Mouse (Mus musculus) inflammation-experienced regulatory T-cells, adult 6 months (primary cell): ENCODE measurements around the gene Plb1. TPM values are rescaled to one million over a fixed set of nuclear protein-coding genes. Genes with fewer than 3 reads are reported as not detected.

Source experiments
- ATAC-seq: one replicate; pipeline ENCODE4 v1.8.0; 2017
- polyA plus RNA-seq, 3 experiments: library from polyadenylated mRNA; unstranded; fragments of 100-300 nt; shearing (Covaris generic); gene quantifications; one replicate each; pipeline ENCODE4 v1.2.1; 2017

Plb1 gene
- polyA plus RNA-seq, 3 experiments from 2014 or later: not detected

DNA sequence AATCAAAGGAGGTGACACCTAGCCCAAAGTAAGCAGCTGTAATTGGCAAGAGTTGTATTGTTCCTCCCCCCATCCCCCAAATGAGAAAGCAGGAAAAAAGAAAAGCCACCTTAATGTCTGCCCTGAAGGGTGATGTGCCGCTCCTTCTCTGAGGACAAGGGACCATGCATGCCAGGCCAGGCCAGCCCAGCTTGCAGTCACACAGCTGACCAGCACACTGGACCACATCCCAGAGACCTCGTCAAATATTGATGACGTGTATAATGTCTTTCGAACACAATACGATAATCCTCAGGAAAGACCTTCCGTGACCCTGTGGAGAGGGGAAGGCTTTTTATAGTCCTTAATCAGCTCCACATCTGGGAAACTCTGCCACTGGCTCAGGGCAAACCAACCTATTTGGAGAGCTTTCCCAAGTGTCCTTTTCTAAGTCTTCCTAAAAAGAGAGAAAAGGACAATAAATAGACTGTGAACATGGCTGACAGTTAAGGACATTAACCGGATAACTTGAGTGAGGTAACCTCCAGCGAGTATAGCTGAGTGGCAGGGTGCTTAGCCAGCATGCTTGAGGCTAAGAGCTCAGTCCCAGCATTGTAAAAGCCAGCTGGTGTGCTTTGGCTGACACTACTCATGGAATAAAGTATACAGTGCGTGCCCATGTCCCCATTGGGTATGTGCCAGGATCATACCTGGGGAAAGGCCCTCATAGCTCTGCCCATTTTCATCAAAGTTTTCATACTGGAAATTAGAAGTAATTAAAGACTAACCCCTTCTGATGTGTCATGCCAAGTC is 162.8 kb downstream of the Plb1 start:
- ATAC-seq: no peak

DNA sequence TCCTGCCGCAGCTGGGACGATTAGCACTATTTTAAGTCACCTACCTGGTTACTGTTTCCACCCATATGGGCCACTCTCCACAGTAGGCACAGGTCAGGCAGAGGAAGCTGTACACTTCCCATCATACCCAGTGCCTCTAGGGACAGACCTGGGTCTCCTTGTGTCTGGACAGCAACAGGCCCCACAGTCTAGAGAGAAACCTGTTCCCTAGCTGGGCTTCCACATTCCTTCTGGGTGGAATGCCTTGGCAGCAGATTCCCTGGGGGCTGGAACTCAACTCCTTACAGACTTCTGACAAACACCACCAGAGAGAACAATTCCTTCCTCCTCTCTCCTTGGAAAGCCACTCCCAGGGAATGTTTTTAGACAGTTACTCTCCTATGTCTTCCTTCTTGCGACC is 165.2 kb downstream of the Plb1 start:
- ATAC-seq: no peak

DNA sequence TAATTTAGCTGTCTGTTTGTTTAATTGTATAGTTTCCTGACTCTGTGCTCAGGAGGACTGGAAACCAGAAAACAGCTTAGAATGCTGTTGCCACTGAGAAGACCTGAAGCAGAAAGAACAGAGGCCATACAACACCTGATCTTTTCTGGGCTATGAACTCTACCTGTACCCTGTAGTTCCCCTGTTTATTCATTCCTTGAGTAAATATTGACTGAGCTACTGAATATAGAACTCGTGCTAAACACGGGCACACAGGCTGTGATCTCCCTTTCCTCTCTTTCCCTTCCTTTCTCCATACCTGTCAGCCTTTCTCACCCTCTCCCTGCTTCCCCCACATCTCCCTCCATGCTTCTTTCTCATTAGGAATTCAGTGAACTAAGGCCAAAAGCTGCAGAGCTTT is 168.4 kb downstream of the Plb1 start:
- no peak for ATAC-seq

DNA sequence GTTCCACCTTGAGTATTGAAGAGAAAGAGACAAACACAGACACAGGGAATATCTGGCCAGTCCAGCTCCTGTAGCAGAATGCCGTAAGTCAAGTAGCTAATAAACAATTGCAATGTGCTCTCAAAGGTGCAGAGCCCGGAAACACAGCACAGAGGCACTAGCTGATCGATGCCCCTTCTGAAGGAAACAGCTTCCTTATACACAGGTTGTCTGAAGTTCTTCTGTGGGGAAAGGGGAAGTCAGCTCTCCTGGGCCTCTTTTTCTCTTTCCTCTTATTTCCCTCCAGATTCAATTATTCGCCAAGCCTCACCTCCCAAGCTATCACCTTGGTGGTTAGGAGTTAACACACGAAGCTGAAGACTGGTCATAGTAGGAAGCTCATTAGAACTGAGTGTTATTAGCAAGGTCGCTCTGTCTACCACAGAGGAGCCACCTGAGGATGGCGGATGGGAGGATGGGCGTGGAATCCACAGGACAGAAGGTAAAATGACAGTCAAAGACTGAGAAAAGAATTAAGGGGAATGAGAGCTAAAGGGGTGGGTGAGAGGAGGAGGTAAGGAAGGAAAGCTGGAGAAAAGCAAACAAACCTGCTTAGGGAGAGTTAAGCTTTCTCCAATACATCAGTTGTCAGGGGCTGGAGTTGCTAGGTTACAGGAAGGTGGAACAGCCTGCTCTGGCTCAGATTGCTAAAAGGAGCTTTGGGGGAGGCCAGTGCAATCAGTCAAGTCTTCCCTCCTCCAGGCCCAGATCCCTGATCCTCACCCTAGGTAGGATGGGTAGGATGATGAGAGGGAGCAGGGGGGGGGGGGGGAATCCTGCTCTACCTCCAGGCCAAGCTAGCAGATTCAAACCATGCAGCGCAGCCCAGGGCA is 170.8 kb downstream of the Plb1 start:
- no peak for ATAC-seq

DNA sequence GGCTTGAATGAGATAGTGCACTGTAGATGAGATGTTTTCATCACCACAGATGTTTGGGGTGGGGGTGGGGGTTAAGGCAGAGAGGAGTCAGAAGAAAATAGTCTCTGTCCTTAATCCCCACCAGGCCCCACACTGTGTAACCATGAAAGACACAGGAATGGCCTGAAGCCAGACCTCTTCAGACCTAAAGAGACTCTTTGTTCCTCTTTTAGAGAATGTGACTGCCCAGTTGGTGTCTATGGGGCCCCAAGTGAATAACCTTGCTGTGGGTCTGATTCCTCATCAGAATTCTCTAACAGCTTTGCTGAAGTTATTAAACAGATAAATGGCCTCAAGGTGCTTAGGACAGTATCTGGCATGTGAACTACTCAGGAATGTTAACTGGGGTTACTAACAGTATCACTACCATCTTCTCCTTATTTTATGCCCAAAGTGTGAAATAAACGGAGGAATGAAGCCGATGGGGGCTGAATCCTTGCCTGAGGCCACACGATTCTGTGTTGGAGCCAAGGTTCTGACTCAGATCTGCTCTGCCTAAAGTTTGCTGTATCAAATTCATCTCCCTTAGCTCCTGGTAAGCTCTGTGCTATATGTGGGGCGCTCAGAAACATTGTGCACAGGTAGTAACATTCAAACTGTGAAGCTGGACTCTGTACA is 172.8 kb downstream of the Plb1 start:
- no peak for ATAC-seq

DNA sequence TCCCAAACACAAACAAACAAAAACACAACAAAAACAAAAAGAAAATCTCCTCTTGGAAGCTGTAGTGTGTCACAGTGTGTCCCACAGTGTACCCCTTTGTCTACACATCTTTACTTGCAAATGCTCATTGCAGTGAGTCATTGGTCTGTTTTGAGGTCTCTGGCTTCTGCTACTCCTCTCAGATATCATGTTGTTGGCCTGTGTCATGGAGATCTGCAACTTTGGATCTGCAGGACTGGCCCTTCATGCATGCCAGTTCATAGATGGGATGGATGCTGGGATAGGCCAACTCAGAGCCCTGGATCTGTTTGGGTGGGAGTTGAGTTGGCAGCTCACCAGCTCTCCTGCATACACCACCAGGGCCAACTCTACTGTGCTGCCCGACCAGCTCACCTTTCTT is 176.3 kb downstream of the Plb1 start:
- no peak for ATAC-seq

DNA sequence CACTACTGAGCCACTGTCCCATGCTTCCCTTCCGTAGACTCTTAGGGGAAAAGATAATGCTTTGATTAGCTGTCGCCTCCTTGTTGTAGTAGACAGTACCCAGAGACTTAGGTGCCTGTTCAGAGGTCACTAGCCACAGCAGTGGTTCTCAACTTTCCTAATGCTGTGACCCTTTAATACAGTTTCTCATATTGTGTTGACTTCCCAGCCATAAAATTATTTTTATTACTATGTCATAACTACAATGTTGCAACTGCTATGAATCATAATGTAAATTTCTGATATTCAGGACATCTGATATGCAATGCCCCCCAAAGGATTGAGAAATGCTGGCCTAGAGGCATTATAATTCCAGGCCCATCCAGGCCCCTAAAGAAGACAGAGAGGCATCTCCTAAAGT is 177.2 kb downstream of the Plb1 start:
- no peak for ATAC-seq

DNA sequence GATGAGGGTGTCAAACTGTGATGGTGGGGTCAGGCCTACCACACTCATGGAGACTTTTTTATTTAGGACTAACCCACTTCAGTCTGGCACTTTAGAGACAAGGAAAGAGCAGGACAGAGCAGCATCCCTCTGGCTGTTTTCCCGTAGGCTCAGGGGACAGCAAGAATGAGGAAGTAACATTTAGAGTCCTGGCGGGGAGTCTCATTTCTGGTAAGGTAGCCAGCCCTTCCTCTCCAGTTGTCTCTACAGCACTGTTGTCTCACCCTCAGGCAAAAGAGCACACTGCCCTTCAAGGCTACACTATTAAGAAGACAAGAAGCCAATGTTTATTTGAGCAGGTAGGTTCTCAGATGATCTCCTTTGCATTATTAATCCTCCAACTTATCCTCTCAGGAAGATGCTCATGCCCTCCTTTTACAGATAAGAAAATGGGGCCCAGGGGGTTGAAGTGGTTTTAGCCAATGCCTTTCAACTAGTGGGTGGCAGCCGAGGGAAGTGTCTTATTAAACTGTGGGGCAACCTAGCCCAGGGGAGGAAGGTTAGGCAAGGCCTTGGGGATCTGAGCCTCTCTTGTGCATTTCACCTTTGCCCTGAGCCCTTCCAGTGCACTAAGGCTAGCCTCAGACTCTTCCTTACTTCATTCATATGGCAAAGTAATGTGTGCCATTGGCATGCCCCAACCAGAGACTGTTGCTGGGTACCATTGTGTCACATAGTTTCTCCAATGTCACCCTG is 178.6 kb downstream of the Plb1 start:
- ATAC-seq: no peak

DNA sequence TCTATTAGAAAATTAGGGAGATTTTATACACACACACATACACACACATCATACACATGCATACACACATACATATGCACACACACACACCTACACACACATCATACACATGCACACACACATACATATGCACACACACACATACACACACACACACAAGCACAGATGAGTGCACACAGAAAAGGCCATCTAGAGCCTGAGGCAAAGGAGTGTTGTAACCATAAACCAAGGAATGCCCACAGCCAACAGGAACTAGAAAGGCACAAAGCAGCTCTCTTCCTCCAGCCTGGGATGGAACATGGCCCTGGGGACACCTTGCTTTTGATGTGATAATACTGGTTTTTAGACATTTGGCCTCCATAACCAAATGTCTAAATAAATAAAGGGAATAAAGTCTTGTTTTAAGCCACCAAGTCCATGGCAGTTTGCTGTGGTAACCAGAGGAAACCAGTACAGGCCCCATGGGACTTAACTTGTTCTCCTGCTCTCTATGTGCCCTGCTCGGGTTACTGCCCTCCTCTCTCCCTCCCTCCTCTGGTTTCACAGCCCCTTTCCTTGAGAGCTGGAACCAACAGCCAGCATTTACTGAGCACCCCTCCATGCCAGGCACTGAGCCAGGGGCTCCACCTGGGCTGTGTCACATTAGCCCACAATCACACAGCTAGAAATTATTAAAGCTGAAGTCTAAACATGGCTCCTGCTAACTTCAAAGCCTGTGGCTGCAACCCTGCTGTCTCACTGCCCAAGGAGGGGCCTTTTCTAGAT is 179.9 kb downstream of the Plb1 start:
- ATAC-seq: no peak

DNA sequence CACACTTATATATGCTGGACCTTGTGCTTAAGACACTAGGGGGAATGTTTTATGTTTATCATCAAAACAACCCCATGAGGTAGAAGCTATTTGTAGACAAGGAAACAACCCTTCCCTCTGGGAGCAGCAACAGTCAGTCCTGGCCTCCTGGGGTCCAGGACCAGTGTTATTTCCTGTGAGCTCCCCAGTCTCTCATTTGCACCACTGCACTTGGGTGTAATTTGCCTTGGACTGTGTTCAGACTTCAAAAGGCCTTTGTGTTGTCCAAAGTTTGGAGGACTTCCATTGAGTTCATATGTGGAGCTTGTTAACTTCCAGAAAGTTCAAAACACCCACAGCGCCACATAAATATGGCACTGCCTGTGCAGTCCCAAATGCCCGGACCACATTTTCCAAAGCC is 180.6 kb downstream of the Plb1 start:
- no peak for ATAC-seq

DNA sequence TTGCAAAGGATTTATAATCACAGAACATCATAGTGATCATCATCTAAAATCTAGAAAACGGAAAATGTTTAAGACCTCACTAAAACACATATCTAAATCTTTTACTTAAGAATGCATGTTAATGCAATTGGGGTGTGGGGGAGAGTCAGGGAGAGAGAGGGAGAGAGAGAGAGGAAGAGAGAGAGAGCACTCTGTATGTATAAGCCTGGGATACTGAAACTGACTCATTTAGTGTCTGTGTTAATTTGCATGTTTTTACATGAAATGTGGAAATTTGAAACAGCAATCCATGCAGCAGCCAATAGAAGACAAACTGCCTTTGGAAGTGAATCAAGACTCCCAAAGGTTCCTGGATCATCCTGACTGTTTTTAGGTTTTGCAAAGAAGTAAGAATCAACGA is 181.1 kb downstream of the Plb1 start:
- ATAC-seq: no peak

DNA sequence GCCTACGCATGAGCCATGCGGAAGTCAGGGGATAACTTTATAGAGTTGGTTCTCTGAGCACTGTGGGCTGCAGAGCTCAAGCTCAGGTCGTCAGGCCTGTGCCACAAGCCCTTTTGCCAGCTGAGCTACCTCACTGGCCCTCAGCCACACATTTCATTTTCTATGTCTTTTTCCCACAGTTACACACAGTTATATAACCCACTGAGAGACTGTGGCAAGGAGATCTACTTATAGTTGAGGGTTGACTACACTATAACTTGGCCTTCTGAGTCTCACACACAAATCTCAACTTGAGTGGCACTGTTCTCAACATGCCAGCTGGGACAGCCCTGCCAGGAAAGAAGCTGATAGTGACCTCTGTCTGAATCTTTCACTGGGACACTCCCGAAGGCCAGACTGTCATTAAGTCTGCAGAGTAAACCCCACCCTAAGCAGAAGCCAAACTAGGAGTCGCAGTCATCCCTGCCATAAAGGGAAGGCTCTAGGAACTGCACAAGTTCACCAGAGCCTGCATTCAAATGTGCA is 182.0 kb downstream of the Plb1 start:
- no peak for ATAC-seq

DNA sequence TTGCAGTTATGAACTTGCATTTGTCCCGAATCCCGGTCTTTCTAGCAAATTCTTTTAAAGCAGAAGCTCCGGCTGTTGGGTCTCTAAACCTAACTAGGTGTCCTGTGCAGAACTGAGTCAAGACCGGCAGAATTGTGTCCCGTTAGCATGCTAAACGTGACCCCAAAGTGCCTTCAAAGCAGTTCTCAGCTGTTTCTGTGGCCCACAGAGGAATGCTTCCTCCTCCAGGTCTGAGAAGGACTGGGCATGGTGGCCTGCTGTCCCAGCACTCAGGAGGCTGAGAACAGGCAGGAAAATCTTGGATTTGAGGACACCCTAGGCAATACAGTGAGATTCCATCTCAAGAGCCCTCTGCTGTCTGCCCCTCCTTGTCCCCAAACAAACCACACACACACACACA is 183.0 kb downstream of the Plb1 start:
- ATAC-seq: no peak

Other genes with a start within 250 kb of the Plb1 start
- 1 to 10 TPM; 1.3 to 2.0 (median 1.7) TPM for gene Fosl2, start 96.9 kb upstream of the Plb1 start, polyA plus RNA-seq
- 100 to 1,000 TPM in 2 of 3 experiments, 10 to 100 TPM in 1; 83.2 to 212 (median 169) TPM for gene Ppp1cb, start 226.1 kb downstream of the Plb1 start, polyA plus RNA-seq